Mouse (Mus musculus): ENCODE measurements at regions not wholly inside any gene's neighbourhood (a gene's known extent, or its start where the extent isn't known, plus 50 kb on each side); places are given as distances from the start of the nearest gene placed in this dataset.

- TF ChIP-seq POLR2A (IDR thresholded peaks at IDR 0.05; ENCODE audit: control insufficient read depth, extremely low read depth, insufficient read depth, low read length, poor library complexity): no peak
- no peak for TF ChIP-seq CTCF (IDR thresholded peaks at IDR 0.05; ENCODE audit: borderline replicate concordance, control insufficient read depth, extremely low read depth, insufficient read depth, low read length, poor library complexity)
- WGBS: 95% methylated on average over 9 of the region's 9 CpGs
- no peak overlapping the region for H3K27ac ChIP-seq (ENCODE audit: control insufficient read depth, insufficient read depth, low read length)
Observed at GRCm38 (mm10) chr5:74829003-74829402, 126.3 kb upstream of the Lnx1 start.

GRCm38 (mm10) chr5:74827944-74828343, 125.2 kb upstream of the Lnx1 start:
- Histone ChIP-seq H3K4me1 (replicated peaks; ENCODE audit: control insufficient read depth, insufficient read depth, low read length) (no peaks in the 10 kb centered on the region), H3K4me3 (ENCODE audit: control insufficient read depth, insufficient read depth, low read length) (no peak overlapping the region), H3K27me3 (ENCODE audit: control insufficient read depth, insufficient read depth, low read length) (no peaks in the 10 kb centered on the region), H3K27ac (ENCODE audit: control insufficient read depth, insufficient read depth, low read length) (no peak overlapping the region), H3K36me3 (ENCODE audit: control insufficient read depth, insufficient read depth, low read length) (no peaks in the 10 kb centered on the region)
- WGBS: 65% methylated on average over 4 of the region's 4 CpGs
- TF ChIP-seq CTCF (IDR thresholded peaks at IDR 0.05; ENCODE audit: borderline replicate concordance, control insufficient read depth, extremely low read depth, insufficient read depth, low read length, poor library complexity): no peak
- no peak for DNase-seq

More at GRCm38 (mm10) chr5:74829003-74829402, 126.3 kb upstream of the Lnx1 start:
- DNase-seq: no peak
- Histone ChIP-seq H3K4me3 (ENCODE audit: control insufficient read depth, insufficient read depth, low read length) (no peak overlapping the region), H3K36me3 (ENCODE audit: control insufficient read depth, insufficient read depth, low read length) (no peaks in the 10 kb centered on the region), H3K4me1 (replicated peaks; ENCODE audit: control insufficient read depth, insufficient read depth, low read length) (no peaks in the 10 kb centered on the region), H3K27me3 (ENCODE audit: control insufficient read depth, insufficient read depth, low read length) (no peaks in the 10 kb centered on the region)

GRCm38 (mm10) chr5:74825517-74826254, 123.0 kb upstream of the Lnx1 start:
- Histone ChIP-seq H3K36me3 (ENCODE audit: control insufficient read depth, insufficient read depth, low read length) (no peaks in the 10 kb centered on the region), H3K4me3 (ENCODE audit: control insufficient read depth, insufficient read depth, low read length) (no peak overlapping the region), H3K27me3 (ENCODE audit: control insufficient read depth, insufficient read depth, low read length) (no peaks in the 10 kb centered on the region), H3K4me1 (replicated peaks; ENCODE audit: control insufficient read depth, insufficient read depth, low read length) (no peaks in the 10 kb centered on the region), H3K27ac (ENCODE audit: control insufficient read depth, insufficient read depth, low read length) (no peak overlapping the region)
- DNase-seq: no peak
- TF ChIP-seq CTCF (IDR thresholded peaks at IDR 0.05; ENCODE audit: borderline replicate concordance, control insufficient read depth, extremely low read depth, insufficient read depth, low read length, poor library complexity) (no peak), POLR2A (IDR thresholded peaks at IDR 0.05; ENCODE audit: control insufficient read depth, extremely low read depth, insufficient read depth, low read length, poor library complexity) (no peak)
- 87% methylated on average over 5 of the region's 5 CpGs for WGBS

- WGBS: 91% methylated on average over 7 of the region's 7 CpGs
Observed at GRCm38 (mm10) chr5:74823719-74824118, 121.0 kb upstream of the Lnx1 start.

GRCm38 (mm10) chr5:74821969-74822368, 119.3 kb upstream of the Lnx1 start:
- H3K4me3 ChIP-seq (ENCODE audit: control insufficient read depth, insufficient read depth, low read length): no peak overlapping the region
- WGBS: 72% methylated on average over 4 of the region's 4 CpGs
- no peaks in the 10 kb centered on the region for H3K36me3 ChIP-seq (ENCODE audit: control insufficient read depth, insufficient read depth, low read length)
- no peak for TF ChIP-seq CTCF (IDR thresholded peaks at IDR 0.05; ENCODE audit: borderline replicate concordance, control insufficient read depth, extremely low read depth, insufficient read depth, low read length, poor library complexity)
- no peak for TF ChIP-seq POLR2A (IDR thresholded peaks at IDR 0.05; ENCODE audit: control insufficient read depth, extremely low read depth, insufficient read depth, low read length, poor library complexity)
- DNase-seq: no peak
- no peaks in the 10 kb centered on the region for H3K27me3 ChIP-seq (ENCODE audit: control insufficient read depth, insufficient read depth, low read length)
- no peak overlapping the region for H3K27ac ChIP-seq (ENCODE audit: control insufficient read depth, insufficient read depth, low read length)
- H3K4me1 ChIP-seq (replicated peaks; ENCODE audit: control insufficient read depth, insufficient read depth, low read length): 0 out of 2 replicates have a peak, but pooled peaks cover 2% of the 10 kb centered on the region

More at GRCm38 (mm10) chr5:74823719-74824118, 121.0 kb upstream of the Lnx1 start:
- TF ChIP-seq POLR2A (IDR thresholded peaks at IDR 0.05; ENCODE audit: control insufficient read depth, extremely low read depth, insufficient read depth, low read length, poor library complexity) (no peak), CTCF (IDR thresholded peaks at IDR 0.05; ENCODE audit: borderline replicate concordance, control insufficient read depth, extremely low read depth, insufficient read depth, low read length, poor library complexity) (no peak)
- Histone ChIP-seq H3K27ac (ENCODE audit: control insufficient read depth, insufficient read depth, low read length) (no peak overlapping the region), H3K4me1 (replicated peaks; ENCODE audit: control insufficient read depth, insufficient read depth, low read length) (0 out of 2 replicates have a peak, but pooled peaks cover 2% of the 10 kb centered on the region), H3K36me3 (ENCODE audit: control insufficient read depth, insufficient read depth, low read length) (no peaks in the 10 kb centered on the region), H3K27me3 (ENCODE audit: control insufficient read depth, insufficient read depth, low read length) (no peaks in the 10 kb centered on the region), H3K4me3 (ENCODE audit: control insufficient read depth, insufficient read depth, low read length) (no peak overlapping the region)
- no peak for DNase-seq

GRCm38 (mm10) chr5:74816523-74816922, 113.8 kb upstream of the Lnx1 start:
- Histone ChIP-seq H3K27me3 (ENCODE audit: control insufficient read depth, insufficient read depth, low read length) (no peaks in the 10 kb centered on the region), H3K36me3 (ENCODE audit: control insufficient read depth, insufficient read depth, low read length) (no peaks in the 10 kb centered on the region), H3K27ac (ENCODE audit: control insufficient read depth, insufficient read depth, low read length) (no peak overlapping the region), H3K4me1 (replicated peaks; ENCODE audit: control insufficient read depth, insufficient read depth, low read length) (0 out of 2 replicates have a peak, but pooled peaks cover 2% of the 10 kb centered on the region), H3K4me3 (ENCODE audit: control insufficient read depth, insufficient read depth, low read length) (no peak overlapping the region)
- WGBS: 89% methylated on average over 5 of the region's 5 CpGs
- TF ChIP-seq CTCF (IDR thresholded peaks at IDR 0.05; ENCODE audit: borderline replicate concordance, control insufficient read depth, extremely low read depth, insufficient read depth, low read length, poor library complexity) (no peak), POLR2A (IDR thresholded peaks at IDR 0.05; ENCODE audit: control insufficient read depth, extremely low read depth, insufficient read depth, low read length, poor library complexity) (no peak)
- no peak for DNase-seq

Data from thymus, adult 2 months (tissue).